Mouse (Mus musculus): ENCODE measurements around the gene Llcfc1.

Llcfc1 gene

GRCm38 (mm10) chr6:41704123-41704522 is 19.9 kb downstream of the Llcfc1 start, which contains the start of gene Kel:
Kel (minus strand) TSS chr6:41704339.
- no peak for DNase-seq (ENCODE audit: low spot score)

- no peak for DNase-seq (ENCODE audit: low spot score)
Measured at GRCm38 (mm10) chr6:41706275-41706674, 22.0 kb downstream of the Llcfc1 start.

DNA sequence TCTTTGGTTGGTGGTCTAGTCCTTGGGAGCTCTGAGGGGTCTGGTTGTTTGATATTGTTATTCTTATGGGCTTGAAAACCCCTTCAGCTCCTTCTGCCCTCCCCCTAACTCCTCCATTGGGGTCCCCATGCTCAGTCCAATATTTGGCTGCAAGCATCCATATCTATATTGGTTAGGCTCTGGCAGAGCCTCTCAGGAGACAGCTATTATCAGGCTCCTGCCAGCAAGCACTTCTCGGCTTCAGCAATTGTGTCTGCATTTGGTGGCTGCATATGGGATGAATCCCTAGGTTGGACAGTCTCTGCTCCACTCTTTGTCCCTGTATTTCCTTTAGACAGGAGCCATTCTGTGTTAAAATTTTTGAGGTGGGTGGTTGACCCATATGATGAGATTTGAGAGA is 26.1 kb downstream of the Llcfc1 start:
- DNase-seq (ENCODE audit: low spot score), result no peak

GRCm38 (mm10) chr6:41721430-41721829 is 37.2 kb downstream of the Llcfc1 start:
- DNase-seq (ENCODE audit: low spot score), result no peak

DNA sequence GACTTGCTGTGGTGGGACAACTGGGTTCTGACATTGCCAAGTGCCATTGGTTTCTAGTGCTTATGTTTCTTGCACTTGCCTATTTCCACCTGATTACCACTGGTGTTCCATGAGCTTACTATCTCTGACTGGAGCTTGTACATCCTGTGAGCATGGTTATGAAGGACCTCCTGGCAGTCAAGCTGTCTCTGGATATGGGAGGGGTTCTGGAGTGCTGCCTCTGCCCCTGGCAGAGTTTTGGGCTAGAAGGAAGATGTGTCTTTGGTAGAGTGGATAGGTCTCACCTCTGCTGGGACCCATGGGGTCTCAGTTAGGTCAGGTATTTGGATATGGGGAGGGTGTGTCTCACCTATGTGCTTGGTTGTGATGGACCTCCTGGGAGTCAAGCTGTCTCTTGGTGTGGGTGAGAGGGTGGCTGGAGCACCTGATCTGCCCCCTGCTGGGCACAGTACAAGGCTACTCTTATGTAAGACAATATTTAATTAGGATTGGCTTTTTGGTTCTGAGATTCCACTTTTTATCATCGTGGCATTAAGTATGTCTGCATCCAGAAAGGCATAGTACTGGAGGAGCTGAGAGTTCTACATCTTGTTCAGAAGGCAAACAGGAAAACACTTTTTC is 43.9 kb downstream of the Llcfc1 start:
- no peak for DNase-seq (ENCODE audit: low spot score)

- DNase-seq (ENCODE audit: low spot score), result no peak
Measured at GRCm38 (mm10) chr6:41734719-41735470, 50.7 kb downstream of the Llcfc1 start.
